Mouse (Mus musculus) hematopoietic stem cell, adult 5-6 weeks (primary cell): ENCODE measurements around the gene Pon2. TPM values are rescaled to one million over a fixed set of nuclear protein-coding genes. Genes with fewer than 3 reads are reported as not detected.
"Not testable (repeated sequence)": the region's sequence is repeated elsewhere in the genome, so short reads cannot be mapped to it uniquely, and the experiment has no call there.

Experiments
- ATAC-seq, 2 experiments: fragments of 125-278 bp in 1 of 2; replicated peaks in 1 of 2; 2 replicates each; pipeline ENCODE4 v1.8.0; 2016 to 2017; ENCODE audit warnings: inconsistent platforms in 2 of 2, mild to moderate bottlenecking in 2 of 2, moderate number of reproducible peaks in 2 of 2, low read depth in 1 of 2, moderate TSS enrichment in 1 of 2; ENCODE audit not compliant: low FRiP score in 2 of 2, poor library complexity in 2 of 2, severe bottlenecking in 2 of 2, insufficient read depth in 1 of 2, low TSS enrichment in 1 of 2
- total RNA-seq: library from RNA; stranded (forward); fragments of 172-1452, 232-1000 nt; gene quantifications from 2 replicates; pipeline ENCODE4 v1.2.3, GENCODE M21; 2017

Gene Pon2
- 24.6 and 36.2 TPM in 2 replicates for total RNA-seq

DNA sequence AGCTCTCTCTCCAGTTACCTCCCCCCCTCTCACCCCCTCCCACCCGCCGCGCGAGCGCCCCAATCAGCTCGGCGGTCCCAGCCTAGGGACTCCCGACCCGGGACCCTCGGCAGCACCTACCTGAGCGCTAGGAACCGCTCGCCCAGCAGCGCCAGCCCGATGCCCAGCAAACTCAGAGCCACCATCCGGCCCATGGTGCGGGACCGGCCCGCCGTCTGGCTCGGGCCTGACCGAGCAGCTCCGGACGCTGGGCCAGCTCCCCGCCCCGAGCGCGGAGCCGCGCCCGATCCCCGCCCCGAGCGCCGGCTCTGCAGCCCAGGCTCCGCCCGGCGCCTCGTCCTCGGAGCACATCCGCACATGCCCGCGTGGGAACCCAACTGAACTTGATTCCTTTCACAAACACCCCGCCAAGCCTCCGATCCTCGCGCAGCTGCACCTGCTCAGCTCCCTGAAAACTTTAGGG is at the start of gene Pon2:
Gene Pon2 (minus strand): TSS at position 364 of the 463 bp plus-strand sequence.
- ATAC-seq, result peak; percentile 81 to 83

DNA sequence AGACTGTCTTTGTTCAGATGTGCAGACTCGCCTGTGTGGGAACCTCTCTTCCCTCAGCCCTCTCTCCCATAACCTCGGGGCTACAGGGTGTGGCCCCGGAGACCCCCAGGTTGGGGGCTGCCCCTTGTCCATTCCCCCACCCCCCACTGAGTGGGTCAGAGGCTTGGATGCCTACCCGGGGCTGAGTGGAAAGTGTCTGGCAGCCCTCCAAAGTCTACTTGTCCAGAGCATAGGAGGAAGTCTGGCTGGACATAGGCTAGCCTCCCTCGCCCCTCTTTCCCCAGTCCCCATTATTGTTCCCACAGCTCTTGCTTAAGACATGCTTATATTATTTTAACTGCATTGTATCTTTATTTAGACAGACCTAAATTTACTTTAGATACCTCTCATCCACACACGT is 46.0 kb upstream of the Pon2 start:
- ATAC-seq, result no peak

DNA sequence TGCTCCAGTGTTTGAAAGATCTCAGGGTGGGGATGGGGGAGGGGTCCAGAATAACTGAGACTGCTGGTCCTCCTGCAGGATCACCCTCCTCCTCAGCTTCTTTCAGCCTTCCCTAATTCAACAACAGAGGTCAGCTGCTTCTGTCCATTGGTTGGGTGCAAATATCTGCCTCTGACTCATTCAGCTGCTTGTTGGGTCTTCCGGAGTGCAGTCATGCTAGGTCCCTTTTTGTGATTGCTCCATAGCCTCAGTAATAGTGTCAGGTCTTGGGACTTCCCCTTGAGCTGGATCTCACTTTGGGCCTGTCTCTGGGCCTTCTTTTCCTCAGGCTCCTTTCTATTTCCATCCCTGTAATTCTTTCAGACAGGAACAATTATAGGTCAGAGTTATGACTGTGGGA is 41.0 kb upstream of the Pon2 start:
- ATAC-seq, result not testable (repeated sequence)

DNA sequence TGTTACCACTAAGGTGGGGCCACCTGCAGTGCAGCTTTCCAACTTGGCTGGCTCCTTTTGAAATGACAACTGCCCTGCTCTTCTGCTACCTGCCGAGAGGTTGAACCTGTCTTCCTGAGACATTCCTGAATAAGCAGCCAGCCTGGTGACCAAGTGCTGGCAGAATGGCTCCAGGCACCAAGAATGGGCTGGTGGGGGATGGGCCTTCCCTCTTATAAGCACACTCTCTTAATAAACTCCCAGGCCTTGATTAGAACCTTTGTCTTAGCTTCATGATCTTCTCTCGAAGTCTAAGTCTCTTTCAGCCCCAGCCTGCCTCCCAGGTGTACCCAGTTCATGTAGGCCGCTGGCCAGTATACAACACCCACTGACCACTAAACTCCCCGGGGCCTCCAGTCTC is 40.5 kb upstream of the Pon2 start:
- ATAC-seq, result not testable (repeated sequence)

DNA sequence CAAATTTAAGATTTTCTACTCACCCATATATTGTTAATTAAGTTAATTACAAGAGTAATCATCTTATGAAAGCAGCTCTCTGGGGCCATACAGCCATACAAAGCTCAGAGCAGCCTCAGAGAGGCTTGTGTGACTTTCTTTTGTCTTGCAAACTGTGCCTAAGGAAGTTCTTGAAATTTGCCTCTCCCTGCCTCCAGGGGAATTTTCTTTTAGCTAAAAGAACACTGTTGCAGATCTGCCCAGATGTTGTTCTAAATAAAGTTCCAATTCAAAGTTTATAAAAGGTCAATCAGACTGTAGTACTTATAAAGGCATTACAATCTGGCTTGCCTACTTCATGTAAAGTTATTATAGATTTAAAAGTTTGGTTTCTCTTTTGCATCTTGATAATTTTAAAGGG is 37.8 kb upstream of the Pon2 start:
- not testable (repeated sequence) for ATAC-seq

DNA sequence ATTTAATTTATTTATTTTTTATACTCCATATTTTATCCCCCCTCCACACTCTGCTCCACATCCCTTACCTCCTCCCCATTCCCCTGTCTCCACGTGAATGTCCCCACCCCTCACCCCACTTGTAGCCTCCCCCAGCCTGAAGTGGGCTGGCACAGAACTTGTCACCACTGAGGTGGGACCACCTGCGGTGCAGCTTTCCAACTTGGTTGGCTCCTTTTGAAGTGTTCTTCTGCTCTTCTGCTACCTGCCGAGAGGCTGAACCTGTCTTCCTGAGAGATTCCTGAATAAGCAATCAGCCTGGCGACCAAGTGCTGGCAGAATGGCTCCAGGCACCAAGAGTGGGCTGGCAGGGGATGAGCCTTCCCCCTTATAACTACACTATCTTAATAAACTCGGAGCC is 35.8 kb upstream of the Pon2 start:
- ATAC-seq, result no peak

DNA sequence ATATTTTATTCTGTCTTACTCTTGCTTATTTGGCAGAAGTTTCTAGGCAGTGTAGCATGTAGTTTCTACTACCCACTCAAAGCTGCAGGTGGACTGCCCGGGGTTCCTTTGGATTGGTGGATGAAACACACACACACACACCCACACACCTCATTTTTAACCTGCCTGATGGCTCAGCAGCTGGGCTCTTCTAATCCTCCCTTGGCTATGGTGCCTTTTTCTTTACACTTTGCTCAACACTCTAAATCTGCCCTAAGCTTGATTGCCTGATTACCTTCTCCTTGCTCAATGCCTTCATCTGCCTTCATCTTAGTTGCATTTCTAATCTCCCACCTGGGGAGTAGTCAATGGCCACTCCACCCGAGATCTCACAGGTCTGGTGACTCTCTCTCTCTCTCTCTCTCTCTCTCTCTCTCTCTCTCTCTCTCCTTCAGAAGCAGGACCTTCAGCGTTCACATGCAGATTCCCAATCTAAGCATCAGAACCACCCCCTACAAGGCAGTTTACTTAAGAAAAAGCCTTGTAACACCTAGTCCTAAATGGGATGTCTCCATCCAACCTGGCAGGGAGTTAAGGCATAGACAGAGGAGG is 34.4 kb upstream of the Pon2 start:
- ATAC-seq, result no peak

DNA sequence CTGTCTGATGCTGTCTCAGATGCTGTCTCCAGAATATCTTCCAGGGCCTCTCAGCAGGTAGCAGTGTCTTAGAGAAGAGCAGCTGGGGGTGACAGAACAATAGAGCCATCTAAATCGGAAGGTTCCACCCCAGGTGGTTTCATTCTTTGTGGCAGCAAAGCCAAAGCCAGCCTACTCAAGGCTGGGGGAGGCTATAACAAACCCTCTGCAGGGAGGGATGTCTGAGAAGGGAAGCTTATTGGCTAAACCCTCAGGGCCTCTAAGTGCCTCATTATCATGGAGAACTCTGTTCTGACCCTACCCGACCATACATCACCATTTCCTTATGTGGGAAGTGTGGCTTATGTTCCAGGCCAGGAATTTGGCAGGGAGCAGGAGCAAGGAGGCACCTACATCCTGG is 26.9 kb upstream of the Pon2 start:
- no peak for ATAC-seq

DNA sequence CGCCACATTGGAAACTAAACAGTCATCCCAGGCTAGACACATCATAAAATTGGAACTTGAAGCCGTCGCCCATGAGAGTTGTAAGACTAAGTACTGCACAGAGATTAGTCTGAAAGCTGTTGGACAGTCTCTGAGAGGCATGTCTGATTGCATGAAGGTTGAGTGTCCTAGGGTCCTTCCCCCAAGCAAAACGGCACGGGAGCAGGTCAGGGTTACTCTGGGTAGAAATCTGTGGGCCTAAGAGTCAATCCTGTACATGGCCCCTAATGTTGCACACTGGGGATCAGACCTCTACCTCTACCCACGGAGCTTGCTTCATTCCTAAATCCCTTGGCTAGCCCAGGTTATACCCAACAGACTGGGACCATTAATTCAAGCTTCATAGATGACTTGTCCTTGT is 25.8 kb upstream of the Pon2 start:
- ATAC-seq, result not testable (repeated sequence)

DNA sequence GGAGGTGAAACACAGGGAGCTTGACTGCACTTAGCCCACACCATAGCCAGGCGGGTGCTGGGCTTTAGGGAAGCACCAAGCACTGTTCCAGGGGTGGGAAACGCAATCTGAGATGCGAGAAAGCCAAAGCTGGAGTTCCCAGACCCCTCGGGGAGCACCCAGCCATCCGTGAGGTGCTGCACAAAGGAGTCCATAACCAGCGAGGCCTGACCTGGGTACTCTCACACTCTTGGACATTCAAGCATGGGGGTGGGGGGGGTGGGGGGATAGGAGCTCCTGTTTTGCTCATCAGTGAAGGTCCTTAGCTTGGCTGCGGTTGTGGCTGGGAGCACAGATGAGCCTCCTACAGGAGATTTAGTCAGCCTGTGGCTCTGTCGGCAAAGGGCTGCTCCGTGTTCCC is 18.4 kb upstream of the Pon2 start:
- ATAC-seq, result no peak

DNA sequence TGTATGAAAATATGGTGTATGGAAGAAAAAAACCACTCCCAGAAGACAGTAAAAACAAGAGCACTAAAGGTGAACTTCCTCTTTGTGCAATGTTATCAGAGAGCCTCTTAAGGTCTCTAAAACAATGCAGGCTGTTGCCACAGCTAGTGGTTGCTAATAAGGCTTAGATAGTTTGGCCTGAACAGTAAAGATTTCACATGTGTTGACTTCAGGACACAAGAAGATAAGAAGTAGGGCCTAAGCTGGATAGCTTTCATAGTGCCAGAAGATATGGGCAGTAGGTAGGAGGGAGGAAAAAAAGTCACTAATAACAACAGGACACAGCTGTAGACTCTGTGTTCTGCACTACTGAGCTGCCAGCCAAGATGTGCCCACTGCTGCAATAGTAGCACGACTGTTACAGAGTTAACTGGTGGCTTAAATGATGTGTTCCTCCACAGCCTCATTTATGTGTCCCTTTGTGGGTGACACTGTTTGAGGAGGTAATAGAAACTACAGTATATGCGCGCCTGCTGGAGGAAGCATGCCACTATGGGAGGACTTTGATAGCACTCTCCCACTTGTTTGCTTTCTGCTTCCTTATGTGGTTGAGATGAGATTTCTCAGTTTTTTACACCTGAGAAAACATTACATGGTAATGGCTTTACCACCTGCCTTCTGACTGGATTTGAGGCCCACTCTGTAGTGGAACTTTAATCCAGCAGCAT is 17.0 kb upstream of the Pon2 start:
- peak; percentile 78 to 83 for ATAC-seq

DNA sequence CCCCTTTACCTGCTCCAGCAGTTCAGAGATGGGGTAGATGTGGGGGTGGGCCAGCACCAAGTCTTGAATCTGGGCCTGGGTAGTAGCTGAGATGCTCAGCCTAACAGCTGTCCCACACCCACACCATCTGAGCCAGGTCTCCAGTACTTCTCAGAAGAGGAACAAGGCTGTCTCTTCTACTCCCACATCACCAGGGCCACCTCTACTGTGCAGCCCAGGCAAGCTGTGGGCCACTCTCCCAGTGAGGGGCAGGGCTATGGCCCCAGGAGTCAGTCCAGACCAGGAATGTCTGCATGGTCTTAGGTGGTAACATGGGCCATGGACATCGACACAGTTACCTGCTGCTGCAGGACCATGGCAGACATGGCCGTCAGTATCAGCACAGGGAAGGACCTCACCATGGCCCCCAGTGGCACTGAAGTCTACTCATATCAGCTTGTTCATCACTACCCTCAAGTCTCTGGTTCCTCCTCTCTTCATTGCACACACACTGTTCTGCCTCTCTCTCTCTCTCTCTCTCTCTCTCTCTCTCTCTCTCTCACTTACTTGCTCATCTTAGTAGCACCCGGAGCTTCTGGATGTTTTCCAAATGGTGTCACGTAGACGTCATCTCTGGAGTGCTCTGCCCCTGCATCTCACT is 15.8 kb upstream of the Pon2 start:
- ATAC-seq, result peak in 1 of 2 experiments; percentile 14; a peak in 2 of 4 replicates

DNA sequence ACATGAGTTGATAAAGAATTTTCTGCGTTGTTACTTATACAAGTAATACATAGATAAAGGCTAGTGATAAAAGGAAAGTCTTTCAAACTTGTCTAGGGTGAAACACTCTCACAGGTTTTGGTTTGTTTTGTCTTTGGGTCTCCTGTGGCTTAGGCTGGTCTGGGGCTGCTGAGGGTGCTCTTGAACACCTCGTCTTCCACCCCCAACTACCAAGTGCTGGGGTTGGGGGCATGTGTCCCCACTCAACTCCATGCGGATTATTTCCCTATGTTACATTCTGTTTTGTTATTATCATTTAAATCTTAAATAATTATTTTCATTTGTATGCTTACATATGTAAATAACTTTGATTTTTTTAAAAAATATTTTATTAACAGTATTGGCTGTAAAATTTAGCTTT is 12.2 kb upstream of the Pon2 start:
- no peak for ATAC-seq

DNA sequence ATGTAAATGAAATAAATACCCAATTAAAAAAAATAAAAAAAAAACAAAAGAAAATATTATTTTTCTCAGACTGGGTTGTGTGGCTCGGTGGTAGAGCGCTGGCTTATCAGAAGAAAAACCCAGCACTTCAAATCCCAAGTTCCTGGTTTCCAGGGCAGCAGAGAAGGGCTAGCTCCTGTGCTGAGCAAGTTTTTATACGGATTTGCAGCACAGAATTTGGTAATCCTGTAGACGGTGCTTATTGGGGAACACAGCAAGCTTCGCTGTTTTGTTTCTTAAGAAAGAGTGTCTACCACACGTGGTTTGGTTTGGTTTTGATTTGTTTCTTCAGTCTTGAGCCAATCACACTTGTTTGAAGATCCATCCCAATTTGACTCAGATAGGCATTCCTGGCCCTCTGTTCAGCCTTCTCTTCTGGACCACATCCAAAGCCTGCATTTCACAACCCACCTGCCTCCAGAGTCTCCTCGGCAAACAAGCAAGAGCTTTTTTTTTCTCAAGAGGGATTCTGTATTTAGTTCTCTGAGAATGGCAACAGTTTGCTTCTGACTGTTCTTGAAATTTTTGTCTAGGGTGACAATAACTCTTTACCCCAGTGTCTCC is 11.4 kb upstream of the Pon2 start:
- no peak for ATAC-seq

DNA sequence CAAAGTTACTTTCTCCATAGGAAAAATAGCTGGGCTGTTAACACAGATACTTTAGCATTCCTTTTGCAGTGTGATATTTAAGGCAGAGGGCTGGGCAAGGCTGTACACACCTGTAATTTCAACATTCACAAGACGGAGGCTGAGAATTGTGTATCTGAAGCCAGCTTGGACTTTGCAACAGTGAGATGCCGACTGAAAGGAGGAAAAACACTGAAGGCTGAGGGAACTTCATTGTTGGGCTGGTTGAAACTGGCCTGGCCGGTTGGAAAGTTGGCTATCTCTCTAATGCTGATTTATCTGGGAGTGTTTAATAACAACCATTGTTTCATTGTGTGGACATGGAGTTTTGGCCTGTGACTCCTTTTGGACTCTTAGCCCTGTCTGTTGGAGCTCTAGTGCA is 7.7 kb upstream of the Pon2 start:
- no peak for ATAC-seq

DNA sequence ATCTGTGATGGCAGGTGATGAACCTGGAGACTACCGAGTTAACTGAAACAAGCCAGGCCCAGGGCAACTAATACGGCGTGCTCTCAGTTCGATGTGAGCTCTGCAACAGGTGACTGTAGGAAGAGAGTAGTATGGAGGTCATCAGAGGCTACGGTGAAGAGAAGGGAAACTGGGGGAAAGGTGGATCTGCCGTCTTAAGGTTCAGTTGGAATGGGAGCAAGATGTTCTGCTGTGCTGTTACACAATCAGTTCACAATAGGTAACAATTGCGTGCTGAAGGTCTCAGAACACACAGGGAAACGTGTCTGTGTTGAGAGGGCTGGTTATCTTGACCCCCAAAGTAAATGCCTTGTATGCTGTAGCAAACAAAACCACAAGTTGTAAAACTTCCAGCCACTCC is 6.7 kb upstream of the Pon2 start:
- no peak for ATAC-seq

DNA sequence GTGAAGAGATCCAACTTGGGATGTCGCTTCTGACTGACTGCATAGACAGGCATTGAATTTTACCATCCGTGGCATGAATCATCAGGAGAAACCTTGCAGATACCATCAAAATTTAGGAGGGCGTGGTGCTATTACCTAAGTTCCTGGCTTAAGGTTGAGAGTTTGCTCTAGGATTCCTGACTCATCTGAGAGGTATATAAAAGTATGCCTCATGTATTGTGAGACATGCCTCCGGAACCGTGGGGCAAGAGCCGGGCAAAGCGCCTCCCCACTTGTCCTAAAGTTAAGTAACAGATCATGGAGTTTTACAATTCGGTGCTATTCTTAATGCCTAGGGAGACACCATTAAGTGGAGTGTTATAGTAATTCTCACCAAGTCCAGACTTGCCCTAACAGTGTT is 2.4 kb upstream of the Pon2 start:
- no peak for ATAC-seq

DNA sequence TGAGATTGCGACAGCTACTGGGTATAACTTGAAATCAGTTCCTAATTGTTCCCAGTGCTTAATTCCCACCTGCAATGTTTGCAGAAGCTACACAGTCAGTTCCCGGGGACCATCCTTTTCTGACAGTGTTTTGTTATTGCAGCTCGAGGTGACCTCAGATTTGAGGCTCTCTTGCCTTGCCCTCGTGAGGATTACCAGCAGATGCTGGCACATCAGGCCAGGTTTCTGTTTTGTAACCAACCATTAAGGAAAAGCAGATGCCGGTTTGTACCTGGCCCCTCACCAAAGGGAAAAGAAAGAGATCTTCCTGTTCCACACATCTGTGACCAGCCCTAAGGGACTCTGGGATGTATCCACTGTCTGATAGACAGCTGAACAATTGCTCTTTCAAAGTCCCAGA is 1.3 kb upstream of the Pon2 start:
- no peak for ATAC-seq
